Mouse (Mus musculus): ENCODE data around the gene Fkbp15. TPM values are rescaled to one million over a fixed set of nuclear protein-coding genes. Genes with fewer than 3 reads are reported as not detected.

Gene Fkbp15
- total and polyA plus RNA-seq, 3 experiments = 16.7 to 60.9 (median 60.0) TPM

GRCm38 (mm10) chr4:62265154-62265836, 95.1 kb downstream of the Fkbp15 start:
- Histone ChIP-seq H3K4me1 (ENCODE audit: insufficient read depth, low read depth, low read length) (no peaks in the 10 kb centered on the region), H3K27me3 (ENCODE audit: insufficient read depth, low read length) (no peaks in the 10 kb centered on the region), H3K36me3 (replicated peaks) (no peaks in the 10 kb centered on the region), H3K9me3 (replicated peaks) (no peaks in the 10 kb centered on the region), H3K4me3 (ENCODE audit: low read depth, low read length) (no peak overlapping the region)
- DNase-seq (ENCODE audit: low spot score) (no peak), ATAC-seq (ENCODE audit: extremely low read depth, insufficient number of reproducible peaks, low FRiP score, poor library complexity, severe bottlenecking) (no peak)
- TF ChIP-seq GATA1 (IDR thresholded peaks at IDR 0.05; ENCODE audit: borderline replicate concordance, low read length) (no peak), CTCF (IDR thresholded peaks at IDR 0.05; ENCODE audit: low read depth, low read length) (no peak), POLR2AphosphoS5 (IDR thresholded peaks at IDR 0.05; ENCODE audit: insufficient replicate concordance, low read depth, low read length) (no peak), TAL1 (conservative IDR thresholded peaks at IDR 0.05; ENCODE audit: low read depth, low read length) (no peak), GATA2 (IDR thresholded peaks at IDR 0.05; ENCODE audit: borderline replicate concordance, low read depth, low read length) (no peak)

- no peaks in the 10 kb centered on the region for H3K9me3 ChIP-seq (replicated peaks)
- H3K4me3 ChIP-seq (ENCODE audit: low read depth, low read length) = no peak overlapping the region
- H3K27me3 ChIP-seq (ENCODE audit: insufficient read depth, low read length) = no peaks in the 10 kb centered on the region
- DNase-seq (ENCODE audit: low spot score) = no peak
- no peaks in the 10 kb centered on the region for H3K4me1 ChIP-seq (ENCODE audit: insufficient read depth, low read depth, low read length)
- H3K36me3 ChIP-seq (replicated peaks) = no peaks in the 10 kb centered on the region
- TF ChIP-seq GATA1 (IDR thresholded peaks at IDR 0.05; ENCODE audit: borderline replicate concordance, low read length) (no peak), POLR2AphosphoS5 (IDR thresholded peaks at IDR 0.05; ENCODE audit: insufficient replicate concordance, low read depth, low read length) (no peak), GATA2 (IDR thresholded peaks at IDR 0.05; ENCODE audit: borderline replicate concordance, low read depth, low read length) (no peak), TAL1 (conservative IDR thresholded peaks at IDR 0.05; ENCODE audit: low read depth, low read length) (no peak), CTCF (IDR thresholded peaks at IDR 0.05; ENCODE audit: low read depth, low read length) (no peak)
- no peak for ATAC-seq (ENCODE audit: extremely low read depth, insufficient number of reproducible peaks, low FRiP score, poor library complexity, severe bottlenecking)
These were observed 97.1 kb downstream of the Fkbp15 start for GRCm38 (mm10) chr4:62263133-62263844.

- Histone ChIP-seq H3K27me3 (ENCODE audit: insufficient read depth, low read length) (no peaks in the 10 kb centered on the region), H3K9me3 (replicated peaks) (no peaks in the 10 kb centered on the region), H3K4me1 (ENCODE audit: insufficient read depth, low read depth, low read length) (no peaks in the 10 kb centered on the region), H3K4me3 (ENCODE audit: low read depth, low read length) (no peak within 1 kb of the TSS), H3K36me3 (replicated peaks) (no peaks in the 10 kb centered on the region)
- DNase-seq (ENCODE audit: low spot score) (no peak), ATAC-seq (ENCODE audit: extremely low read depth, insufficient number of reproducible peaks, low FRiP score, poor library complexity, severe bottlenecking) (no peak)
- TF ChIP-seq CTCF (IDR thresholded peaks at IDR 0.05; ENCODE audit: low read depth, low read length) (no peak), GATA1 (IDR thresholded peaks at IDR 0.05; ENCODE audit: borderline replicate concordance, low read length) (no peak), GATA2 (IDR thresholded peaks at IDR 0.05; ENCODE audit: borderline replicate concordance, low read depth, low read length) (no peak), TAL1 (conservative IDR thresholded peaks at IDR 0.05; ENCODE audit: low read depth, low read length) (no peak), POLR2AphosphoS5 (IDR thresholded peaks at IDR 0.05; ENCODE audit: insufficient replicate concordance, low read depth, low read length) (no peak)
These were observed 98.1 kb downstream of the Fkbp15 start, which contains the start of gene Slc31a2 for GRCm38 (mm10) chr4:62262276-62262675. TSS of gene Slc31a2 (plus strand) at chr4:62262562.

GRCm38 (mm10) chr4:62256931-62257330, 103.4 kb downstream of the Fkbp15 start:
- Histone ChIP-seq H3K4me1 (ENCODE audit: insufficient read depth, low read depth, low read length) (no peaks in the 10 kb centered on the region), H3K9me3 (replicated peaks) (0 out of 2 replicates have a peak, but pooled peaks cover 3% of the 10 kb centered on the region), H3K27me3 (ENCODE audit: insufficient read depth, low read length) (no peaks in the 10 kb centered on the region), H3K36me3 (replicated peaks) (no peaks in the 10 kb centered on the region), H3K4me3 (ENCODE audit: low read depth, low read length) (no peak overlapping the region)
- DNase-seq (ENCODE audit: low spot score) (no peak), ATAC-seq (ENCODE audit: extremely low read depth, insufficient number of reproducible peaks, low FRiP score, poor library complexity, severe bottlenecking) (no peak)
- TF ChIP-seq TAL1 (conservative IDR thresholded peaks at IDR 0.05; ENCODE audit: low read depth, low read length) (no peak), GATA2 (IDR thresholded peaks at IDR 0.05; ENCODE audit: borderline replicate concordance, low read depth, low read length) (no peak), CTCF (IDR thresholded peaks at IDR 0.05; ENCODE audit: low read depth, low read length) (no peak)

- no peak for TF ChIP-seq GATA2 (IDR thresholded peaks at IDR 0.05; ENCODE audit: borderline replicate concordance, low read depth, low read length)
- no peak for TF ChIP-seq GATA1 (IDR thresholded peaks at IDR 0.05; ENCODE audit: borderline replicate concordance, low read length)
- TF ChIP-seq TAL1 (conservative IDR thresholded peaks at IDR 0.05; ENCODE audit: low read depth, low read length) = no peak
- no peak for TF ChIP-seq CTCF (IDR thresholded peaks at IDR 0.05; ENCODE audit: low read depth, low read length)
- TF ChIP-seq POLR2AphosphoS5 (IDR thresholded peaks at IDR 0.05; ENCODE audit: insufficient replicate concordance, low read depth, low read length) = no peak
- no peaks in the 10 kb centered on the region for H3K4me1 ChIP-seq (ENCODE audit: insufficient read depth, low read depth, low read length)
- no peaks in the 10 kb centered on the region for H3K36me3 ChIP-seq (replicated peaks)
- H3K9me3 ChIP-seq (replicated peaks) = 0 out of 2 replicates have a peak, but pooled peaks cover 3% of the 10 kb centered on the region
- no peak overlapping the region for H3K4me3 ChIP-seq (ENCODE audit: low read depth, low read length)
- no peaks in the 10 kb centered on the region for H3K27me3 ChIP-seq (ENCODE audit: insufficient read depth, low read length)
- DNase-seq (ENCODE audit: low spot score) (no peak), ATAC-seq (ENCODE audit: extremely low read depth, insufficient number of reproducible peaks, low FRiP score, poor library complexity, severe bottlenecking) (no peak)
These were observed 105.8 kb downstream of the Fkbp15 start for GRCm38 (mm10) chr4:62254551-62254950.

- H3K4me3 ChIP-seq (ENCODE audit: low read depth, low read length) = no peak overlapping the region
- H3K4me1 ChIP-seq (ENCODE audit: insufficient read depth, low read depth, low read length) = no peaks in the 10 kb centered on the region
- no peaks in the 10 kb centered on the region for H3K27me3 ChIP-seq (ENCODE audit: insufficient read depth, low read length)
- H3K9me3 ChIP-seq (replicated peaks) = 0 out of 2 replicates have a peak, but pooled peaks cover 3% of the 10 kb centered on the region
- TF ChIP-seq POLR2AphosphoS5 (IDR thresholded peaks at IDR 0.05; ENCODE audit: insufficient replicate concordance, low read depth, low read length) = no peak
- TF ChIP-seq TAL1 (conservative IDR thresholded peaks at IDR 0.05; ENCODE audit: low read depth, low read length) = no peak
- TF ChIP-seq CTCF (IDR thresholded peaks at IDR 0.05; ENCODE audit: low read depth, low read length) = no peak
- no peak for TF ChIP-seq GATA1 (IDR thresholded peaks at IDR 0.05; ENCODE audit: borderline replicate concordance, low read length)
- no peak for TF ChIP-seq GATA2 (IDR thresholded peaks at IDR 0.05; ENCODE audit: borderline replicate concordance, low read depth, low read length)
- ATAC-seq (ENCODE audit: extremely low read depth, insufficient number of reproducible peaks, low FRiP score, poor library complexity, severe bottlenecking) = no peak
- no peaks in the 10 kb centered on the region for H3K36me3 ChIP-seq (replicated peaks)
- no peak for DNase-seq (ENCODE audit: low spot score)
These were observed 108.6 kb downstream of the Fkbp15 start for GRCm38 (mm10) chr4:62251776-62252175.
